Mouse (Mus musculus): ENCODE results near the gene Cyp39a1. TPM values are rescaled to one million over a fixed set of nuclear protein-coding genes. Genes with fewer than 3 reads are reported as not detected.

The Cyp39a1 gene
- polyA plus RNA-seq, 1 experiment from 2014 or later = 31.4 TPM

DNA sequence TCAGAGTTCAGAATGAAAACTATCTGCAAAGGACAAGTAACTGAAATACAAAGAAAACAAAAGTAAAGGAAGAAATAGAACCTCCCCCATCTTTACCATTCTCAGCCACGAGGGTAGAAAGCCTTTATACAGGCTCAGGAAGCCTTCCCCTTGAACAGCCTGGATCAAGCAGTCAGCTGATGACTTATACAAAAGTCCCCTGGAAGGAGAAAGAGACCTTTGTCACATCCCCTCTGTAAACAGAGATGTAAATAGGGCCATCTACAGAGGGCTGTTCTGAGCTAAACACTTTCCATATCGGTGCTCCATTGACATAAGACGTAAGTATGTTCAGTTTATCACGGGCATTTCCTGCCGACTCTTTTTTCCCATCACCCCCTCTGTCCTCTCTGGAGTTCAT lies 20.3 kb upstream of the Cyp39a1 start:
- Histone ChIP-seq H3K4me1 (no peaks in the 10 kb centered on the region), H3K27me3 (no peaks in the 10 kb centered on the region), H3K4me3 (no peak overlapping the region), H3K9me3 (no peaks in the 10 kb centered on the region), H3K4me2 (replicated peaks) (no peak overlapping the region), H3K9ac (replicated peaks) (no peak overlapping the region), H3K27ac (replicated peaks) (no peak overlapping the region), H3K36me3 (peaks cover 81% of the 10 kb centered on the region)
- peak; percentile 31; the same call in 1 of the 2 replicates for ATAC-seq (ENCODE audit: low FRiP score, low read depth)
- WGBS = 41% methylated on average over 5 of the region's 5 CpGs

DNA sequence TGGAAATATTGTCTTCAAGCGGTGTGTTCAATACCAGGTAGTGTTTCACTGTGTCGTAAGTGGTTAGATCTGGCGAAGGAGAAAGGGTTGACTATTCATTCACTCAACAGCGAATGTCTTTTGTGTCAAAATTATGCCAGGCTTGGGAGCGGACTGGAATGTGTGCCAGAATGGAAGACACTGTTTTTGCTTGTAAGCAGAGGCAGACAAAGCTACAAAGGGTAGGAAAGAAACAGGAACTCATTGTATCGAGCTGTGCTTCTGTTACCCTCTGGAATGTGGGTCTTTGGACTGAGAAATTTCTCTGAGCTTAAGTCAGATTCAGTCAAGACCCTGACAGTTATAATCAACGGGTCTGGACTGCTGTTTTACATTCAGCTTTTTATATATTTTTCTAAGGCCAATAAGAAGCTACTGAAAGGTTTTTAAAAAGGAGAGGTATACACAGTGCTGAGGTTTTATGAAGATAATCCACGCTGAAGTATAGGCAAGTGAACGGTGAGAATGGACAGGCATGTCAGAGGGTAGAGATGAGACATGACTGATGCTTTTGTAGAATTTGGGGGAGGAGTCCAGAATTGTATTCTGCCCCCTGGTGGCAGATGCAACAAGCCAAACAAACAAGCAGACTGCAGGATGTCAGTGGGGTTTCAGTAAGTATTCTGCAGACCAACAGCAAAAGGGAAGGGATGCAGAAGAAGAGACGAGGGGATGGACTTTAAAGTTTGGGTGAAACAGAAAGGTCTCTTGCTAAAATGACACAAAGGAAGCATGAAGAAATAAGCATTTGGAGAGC lies 17.4 kb upstream of the Cyp39a1 start:
- Histone ChIP-seq H3K9ac (replicated peaks) (no peak overlapping the region), H3K27ac (replicated peaks) (no peak overlapping the region), H3K4me3 (no peak overlapping the region), H3K4me1 (no peaks in the 10 kb centered on the region), H3K36me3 (peaks cover 81% of the 10 kb centered on the region), H3K27me3 (no peaks in the 10 kb centered on the region), H3K9me3 (no peaks in the 10 kb centered on the region), H3K4me2 (replicated peaks) (no peak overlapping the region)
- no peak for ATAC-seq (ENCODE audit: low FRiP score, low read depth)
- 80% methylated on average over 10 of the region's 10 CpGs for WGBS

DNA sequence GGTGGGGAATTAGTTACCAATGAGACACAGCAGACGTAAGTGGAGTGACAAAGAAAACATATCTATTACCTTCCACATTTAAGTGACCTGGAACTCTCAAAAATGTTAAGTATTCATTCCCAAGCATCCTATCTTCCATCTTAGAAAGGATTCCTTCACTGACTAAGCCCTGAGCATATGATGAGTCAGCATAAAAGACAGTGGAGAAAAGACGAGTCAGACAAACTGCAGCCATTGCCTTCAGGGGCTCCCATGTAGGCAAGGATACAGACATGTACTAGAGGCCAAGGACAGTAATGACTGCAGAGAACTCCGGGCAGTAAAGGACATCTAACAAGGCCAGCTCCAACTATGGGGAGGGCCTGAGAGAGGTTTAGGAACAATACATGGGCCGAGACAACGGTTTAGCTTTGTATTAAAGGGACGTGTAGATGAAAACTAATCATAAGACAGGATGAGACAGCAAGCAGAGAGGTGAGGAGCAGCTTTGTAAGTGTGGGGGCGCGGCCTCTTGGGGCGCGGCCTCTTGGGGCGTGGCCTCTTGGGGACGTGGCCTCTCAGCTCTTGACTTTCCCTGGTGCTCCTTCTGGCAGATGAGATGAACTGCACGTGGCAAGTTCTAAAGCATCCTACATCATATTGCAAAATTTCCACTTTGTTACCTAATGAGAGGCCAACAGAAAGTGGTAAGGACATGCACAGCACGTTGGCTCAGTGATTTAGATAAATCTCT lies 15.7 kb upstream of the Cyp39a1 start:
- Histone ChIP-seq H3K4me2 (replicated peaks) (no peak overlapping the region), H3K9ac (replicated peaks) (no peak overlapping the region), H3K4me3 (no peak overlapping the region), H3K27ac (replicated peaks) (no peak overlapping the region), H3K4me1 (no peaks in the 10 kb centered on the region), H3K9me3 (no peaks in the 10 kb centered on the region), H3K36me3 (peaks cover 68% of the 10 kb centered on the region), H3K27me3 (no peaks in the 10 kb centered on the region)
- 69% methylated on average over 14 of the region's 14 CpGs for WGBS
- ATAC-seq (ENCODE audit: low FRiP score, low read depth) = no peak

DNA sequence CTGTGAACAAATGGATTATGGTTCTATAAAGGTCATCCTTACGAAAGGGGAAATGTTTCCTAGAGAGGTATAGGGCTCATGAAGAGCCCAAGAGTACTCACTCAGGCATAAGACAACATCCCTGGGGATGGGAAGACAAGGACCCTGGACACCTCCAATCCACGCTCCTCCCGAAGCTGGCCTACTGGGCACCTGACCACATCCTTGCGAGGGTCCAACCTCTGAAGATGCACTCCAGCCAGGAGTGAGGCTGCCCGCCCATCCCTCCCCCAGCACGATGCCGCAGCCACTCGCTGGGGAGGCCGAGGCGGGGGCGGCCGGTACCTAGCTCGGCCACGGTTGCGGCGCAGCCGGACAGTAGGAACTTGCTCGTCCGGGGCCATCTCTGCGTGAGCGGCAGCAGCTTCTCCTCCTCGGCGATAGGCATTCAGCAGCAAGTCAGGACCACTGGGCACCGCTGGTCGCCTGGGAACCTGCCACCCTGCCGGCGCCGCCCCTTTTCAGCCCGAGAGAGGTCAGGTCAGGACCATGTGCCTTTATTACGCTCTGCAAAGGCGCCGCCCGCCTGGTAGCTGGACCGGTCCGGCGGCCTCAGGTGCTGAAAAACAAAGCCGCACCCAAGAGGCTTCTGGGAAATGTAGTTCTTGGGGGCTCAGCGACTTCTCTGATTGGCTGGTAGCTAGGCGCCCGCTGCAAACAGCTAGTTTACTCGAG lies 492 bp upstream of the Cyp39a1 start, which contains the start of gene Slc25a27:
TSS of gene Slc25a27 (minus strand) at position 639 of the 714 bp plus-strand sequence.
- no peaks in the 10 kb centered on the region for H3K27me3 ChIP-seq
- peak within 1 kb of the TSS; percentile 77 for H3K4me3 ChIP-seq
- WGBS = under 1% methylated on average over 41 of the region's 41 CpGs
- peak; percentile 98 for ATAC-seq (ENCODE audit: low FRiP score, low read depth)
- H3K9ac ChIP-seq (replicated peaks) = peak within 1 kb of the TSS; percentile 88
- H3K9me3 ChIP-seq = no peaks in the 10 kb centered on the region
- H3K27ac ChIP-seq (replicated peaks) = peak within 1 kb of the TSS; percentile 64
- peaks cover 27% of the 10 kb centered on the region for H3K4me1 ChIP-seq
- H3K36me3 ChIP-seq = peaks cover 11% of the 10 kb centered on the region
- H3K4me2 ChIP-seq (replicated peaks) = peak within 1 kb of the TSS; percentile 72

DNA sequence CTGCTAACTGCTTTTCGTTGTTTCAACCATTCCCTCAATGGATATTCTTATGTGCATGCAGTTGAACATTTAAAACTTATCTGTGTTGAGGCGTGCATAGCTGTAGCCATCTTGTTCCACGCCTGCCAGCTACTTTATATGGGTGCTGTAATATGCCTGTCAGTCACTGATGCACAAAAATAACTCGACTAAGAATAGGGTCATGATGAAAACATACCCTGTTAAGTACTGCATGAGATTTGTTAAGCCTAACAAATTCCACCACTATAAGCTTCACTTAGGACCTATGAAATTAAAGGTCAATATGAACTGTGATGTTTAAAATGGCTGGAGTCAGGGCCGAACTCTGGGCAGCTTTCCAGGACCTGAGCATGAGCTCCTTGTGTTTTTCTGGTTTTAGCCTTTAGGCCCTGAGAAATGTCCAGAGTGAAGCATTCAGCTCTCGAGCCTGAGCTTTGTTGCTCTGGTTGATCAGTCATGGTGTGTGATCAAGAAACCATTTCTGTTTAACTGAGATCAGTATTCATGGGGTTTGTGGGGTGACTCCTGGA lies 2.0 kb downstream of the Cyp39a1 start:
- WGBS = 72% methylated on average over 6 of the region's 6 CpGs
- Histone ChIP-seq H3K27ac (replicated peaks) (no peak overlapping the region), H3K27me3 (no peaks in the 10 kb centered on the region), H3K4me1 (peaks cover 27% of the 10 kb centered on the region), H3K36me3 (no peaks in the 10 kb centered on the region), H3K9ac (replicated peaks) (no peak overlapping the region), H3K4me2 (replicated peaks) (peak overlapping the region; percentile 72), H3K4me3 (peak overlapping the region; percentile 77), H3K9me3 (no peaks in the 10 kb centered on the region)
- no peak for ATAC-seq (ENCODE audit: low FRiP score, low read depth)

DNA sequence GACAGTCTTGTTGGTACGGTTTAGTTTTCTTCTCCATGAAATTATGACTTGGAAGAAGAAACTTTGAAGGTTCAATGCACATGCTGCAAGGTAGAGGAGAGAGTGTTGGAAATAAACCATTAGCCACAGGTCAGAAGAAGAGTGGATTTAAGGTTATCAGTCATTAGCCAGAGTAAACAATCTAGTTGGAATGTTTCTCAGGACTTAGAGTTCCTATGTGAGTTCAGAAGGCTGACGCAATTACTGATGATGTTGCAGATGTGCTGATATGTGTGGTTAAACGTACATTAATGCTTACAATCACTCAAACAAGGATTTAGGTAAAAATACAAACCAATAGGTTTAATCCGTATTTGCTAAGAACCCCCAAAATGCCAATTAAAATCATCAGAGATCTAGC lies 4.7 kb downstream of the Cyp39a1 start:
- Histone ChIP-seq H3K4me3 (no peak overlapping the region), H3K36me3 (no peaks in the 10 kb centered on the region), H3K9me3 (no peaks in the 10 kb centered on the region), H3K9ac (replicated peaks) (no peak overlapping the region), H3K27me3 (no peaks in the 10 kb centered on the region), H3K4me1 (peaks cover 10% of the 10 kb centered on the region; the same call in 1 of the 2 replicates), H3K27ac (replicated peaks) (no peak overlapping the region), H3K4me2 (replicated peaks) (no peak overlapping the region)
- ATAC-seq (ENCODE audit: low FRiP score, low read depth) = no peak
- WGBS = 91% methylated on average over 4 of the region's 4 CpGs

DNA sequence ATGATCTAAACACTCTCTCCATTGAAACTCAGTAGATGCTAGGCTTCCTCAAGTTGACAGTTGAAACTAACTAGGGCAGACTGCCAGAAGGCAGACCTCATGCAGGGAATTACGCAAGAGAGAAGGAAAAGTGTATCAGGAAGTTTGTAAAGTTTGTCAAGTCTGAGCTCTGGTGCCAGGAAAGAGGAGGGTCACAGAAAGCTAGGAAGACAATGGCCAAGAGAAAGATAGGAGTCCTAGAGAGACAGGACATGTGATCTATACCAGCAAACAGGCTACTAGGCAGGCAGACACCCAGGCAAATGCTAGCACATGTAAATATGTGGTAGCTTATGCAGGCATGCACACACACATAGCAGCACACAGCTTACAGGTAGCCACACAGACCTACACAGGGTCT lies 8.0 kb downstream of the Cyp39a1 start:
- no peaks in the 10 kb centered on the region for H3K4me1 ChIP-seq
- no peak overlapping the region for H3K9ac ChIP-seq (replicated peaks)
- peaks cover under 1% of the 10 kb centered on the region; the same call in 1 of the 2 replicates for H3K36me3 ChIP-seq
- H3K9me3 ChIP-seq = no peaks in the 10 kb centered on the region
- no peak overlapping the region for H3K4me3 ChIP-seq
- H3K27me3 ChIP-seq = no peaks in the 10 kb centered on the region
- H3K27ac ChIP-seq (replicated peaks) = no peak overlapping the region
- no peak overlapping the region for H3K4me2 ChIP-seq (replicated peaks)
- ATAC-seq (ENCODE audit: low FRiP score, low read depth) = no peak
- WGBS = 94% methylated on average over 1 of the region's 1 CpGs

DNA sequence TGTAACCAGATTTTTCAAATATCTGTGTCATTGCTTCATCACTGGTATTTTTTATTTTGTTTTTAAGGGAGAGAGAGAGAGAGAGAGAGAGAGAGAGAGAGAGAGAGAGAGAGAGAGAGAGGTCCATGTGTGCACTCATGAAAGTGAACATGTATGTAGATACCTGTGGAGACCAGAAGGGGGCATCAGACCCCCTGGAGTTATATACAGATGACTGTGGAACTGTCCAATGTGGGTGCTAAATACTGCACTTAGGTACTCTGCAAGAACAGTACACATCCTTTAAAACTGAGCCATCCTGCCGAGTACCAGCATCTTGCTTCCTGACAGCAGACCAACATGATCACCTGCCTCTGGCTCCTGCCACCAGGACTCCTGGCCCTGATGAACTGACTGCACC lies 9.0 kb downstream of the Cyp39a1 start:
- no peak overlapping the region for H3K27ac ChIP-seq (replicated peaks)
- ATAC-seq (ENCODE audit: low FRiP score, low read depth) = no peak
- no peaks in the 10 kb centered on the region for H3K27me3 ChIP-seq
- H3K4me1 ChIP-seq = no peaks in the 10 kb centered on the region
- WGBS = 95% methylated on average over 1 of the region's 1 CpGs
- peaks cover 5% of the 10 kb centered on the region for H3K36me3 ChIP-seq
- H3K9me3 ChIP-seq = no peaks in the 10 kb centered on the region
- no peak overlapping the region for H3K4me3 ChIP-seq
- no peak overlapping the region for H3K4me2 ChIP-seq (replicated peaks)
- H3K9ac ChIP-seq (replicated peaks) = no peak overlapping the region

DNA sequence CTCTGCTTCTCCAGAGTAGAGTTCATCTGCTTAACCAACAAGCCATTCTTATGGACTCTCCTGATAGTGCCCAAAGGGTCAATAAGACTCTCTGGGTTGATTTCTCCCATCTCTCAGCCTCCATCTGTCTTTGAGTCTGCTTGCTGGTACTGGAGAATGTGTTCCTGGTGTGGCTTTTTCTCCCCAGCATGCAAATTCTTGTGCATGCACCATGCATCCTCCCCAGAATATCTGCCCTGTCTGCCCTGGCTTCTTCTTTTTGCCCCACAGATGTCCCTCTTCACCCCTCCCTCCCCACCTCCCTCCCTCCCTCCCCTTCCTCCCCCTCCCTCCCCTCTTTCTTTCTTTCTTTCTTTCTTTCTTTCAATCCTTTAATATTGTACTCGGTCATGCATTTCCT lies 10.1 kb downstream of the Cyp39a1 start:
- no peak overlapping the region for H3K27ac ChIP-seq (replicated peaks)
- H3K27me3 ChIP-seq = no peaks in the 10 kb centered on the region
- no peaks in the 10 kb centered on the region for H3K4me1 ChIP-seq
- no peak for ATAC-seq (ENCODE audit: low FRiP score, low read depth)
- no peak overlapping the region for H3K4me2 ChIP-seq (replicated peaks)
- no peak overlapping the region for H3K9ac ChIP-seq (replicated peaks)
- 79% methylated on average over 1 of the region's 1 CpGs for WGBS
- H3K36me3 ChIP-seq = peaks cover 5% of the 10 kb centered on the region
- H3K9me3 ChIP-seq = no peaks in the 10 kb centered on the region
- no peak overlapping the region for H3K4me3 ChIP-seq

DNA sequence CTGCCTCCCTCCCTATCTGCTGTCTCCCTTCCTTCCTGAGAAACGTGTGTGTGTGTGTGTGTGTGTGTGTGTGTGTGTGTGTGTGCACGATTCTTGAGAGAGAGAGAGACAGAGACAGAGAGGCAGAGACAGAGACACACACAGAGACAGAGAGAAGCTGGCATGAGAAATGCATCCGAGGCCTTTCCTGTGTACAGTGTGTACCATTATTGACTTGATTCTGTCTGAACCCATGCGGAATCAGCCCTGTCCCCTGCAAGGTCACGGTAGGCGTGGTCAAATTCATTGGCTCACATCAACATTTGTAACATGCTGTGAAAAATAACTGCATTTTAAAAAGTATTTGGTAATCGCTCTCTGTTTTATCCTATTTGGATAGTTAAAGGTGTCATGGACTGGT lies 16.9 kb downstream of the Cyp39a1 start:
- Histone ChIP-seq H3K27me3 (no peaks in the 10 kb centered on the region), H3K4me1 (no peaks in the 10 kb centered on the region), H3K36me3 (peaks cover 19% of the 10 kb centered on the region), H3K4me2 (replicated peaks) (no peak overlapping the region), H3K4me3 (no peak overlapping the region), H3K27ac (replicated peaks) (no peak overlapping the region), H3K9me3 (no peaks in the 10 kb centered on the region), H3K9ac (replicated peaks) (no peak overlapping the region)
- WGBS = 94% methylated on average over 6 of the region's 7 CpGs
- ATAC-seq (ENCODE audit: low FRiP score, low read depth) = no peak

DNA sequence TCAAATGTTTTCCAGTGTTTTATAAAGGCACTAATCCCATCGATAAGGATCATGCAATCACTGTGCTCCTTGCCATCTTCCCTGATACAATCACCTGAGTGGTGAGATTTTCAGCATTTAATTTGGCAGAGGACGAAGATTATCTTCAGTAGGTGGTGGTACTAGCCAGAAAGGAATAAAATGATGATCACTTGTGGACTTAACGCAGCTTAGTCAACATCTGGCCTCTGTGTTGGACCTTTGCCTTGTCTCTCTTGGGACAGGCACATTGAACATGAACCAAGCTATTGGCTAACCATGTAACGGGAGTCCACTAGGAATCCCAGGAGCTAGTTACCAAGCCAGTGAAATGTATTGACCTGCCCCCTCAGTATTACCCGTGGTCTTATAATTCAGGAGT lies 17.4 kb downstream of the Cyp39a1 start:
- Histone ChIP-seq H3K27ac (replicated peaks) (no peak overlapping the region), H3K4me1 (no peaks in the 10 kb centered on the region), H3K4me3 (no peak overlapping the region), H3K9ac (replicated peaks) (no peak overlapping the region), H3K36me3 (peaks cover 19% of the 10 kb centered on the region), H3K4me2 (replicated peaks) (no peak overlapping the region), H3K27me3 (no peaks in the 10 kb centered on the region), H3K9me3 (no peaks in the 10 kb centered on the region)
- 91% methylated on average over 5 of the region's 5 CpGs for WGBS
- no peak for ATAC-seq (ENCODE audit: low FRiP score, low read depth)

DNA sequence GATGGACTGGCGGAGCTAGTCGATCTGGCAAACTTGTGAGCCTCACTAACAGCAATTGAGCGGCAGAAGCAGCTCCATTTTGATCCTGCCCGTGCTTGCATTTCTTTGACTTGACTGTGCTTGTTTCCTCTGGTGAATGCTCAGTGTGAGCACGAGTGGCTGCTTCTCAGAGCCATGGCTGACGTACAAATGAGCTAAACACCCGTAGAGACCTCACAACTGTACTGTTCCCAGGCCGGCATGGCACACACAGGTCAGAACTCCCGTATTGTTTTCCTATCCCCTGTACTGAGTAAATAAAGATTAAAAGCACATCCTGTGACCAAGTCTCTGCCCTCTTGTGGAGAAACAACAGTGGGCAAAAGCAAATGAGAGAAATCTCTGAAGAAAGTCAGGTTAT lies 22.4 kb downstream of the Cyp39a1 start:
- no peak for ATAC-seq (ENCODE audit: low FRiP score, low read depth)
- no peak overlapping the region for H3K4me2 ChIP-seq (replicated peaks)
- no peak overlapping the region for H3K27ac ChIP-seq (replicated peaks)
- no peak overlapping the region for H3K4me3 ChIP-seq
- peaks cover 14% of the 10 kb centered on the region for H3K36me3 ChIP-seq
- H3K27me3 ChIP-seq = no peaks in the 10 kb centered on the region
- no peaks in the 10 kb centered on the region for H3K4me1 ChIP-seq
- no peaks in the 10 kb centered on the region for H3K9me3 ChIP-seq
- WGBS = 92% methylated on average over 9 of the region's 9 CpGs
- H3K9ac ChIP-seq (replicated peaks) = no peak overlapping the region

Data from midbrain, embryonic 12.5 days (tissue).